Mouse (Mus musculus) erythroblast, embryonic 14.5 days (primary cell): ENCODE results near the gene Lrrc36.

Experiments
- GATA1 ChIP-seq: IDR thresholded peaks from 2 replicates; pipeline ENCODE4 v1.6.1; 2012; ENCODE audit warnings: low read length, inconsistent platforms, mixed read lengths
- TAL1 ChIP-seq: IDR thresholded peaks from 3 replicates; pipeline ENCODE4 v1.6.1; 2012; ENCODE audit warnings: low read length, inconsistent platforms, mixed read lengths

GRCm38 (mm10) chr8:105495350-105496302 is 82.3 kb downstream of the Lrrc36 start:
- TF ChIP-seq TAL1: no peak
- TF ChIP-seq GATA1: no peak
